Mouse (Mus musculus): ENCODE measurements around the gene Rnf213.

- no peak for TF ChIP-seq POLR2A (IDR thresholded peaks at IDR 0.05; ENCODE audit: insufficient read length, low read depth)
- no peak for TF ChIP-seq E2F4 (IDR thresholded peaks at IDR 0.05; ENCODE audit: insufficient read depth)
- TF ChIP-seq USF1 (IDR thresholded peaks at IDR 0.05; ENCODE audit: low read depth) = no peak
- TF ChIP-seq SRF (IDR thresholded peaks at IDR 0.05; ENCODE audit: control insufficient read depth, insufficient read length, low read depth) = no peak
- no peak for TF ChIP-seq MAX (IDR thresholded peaks at IDR 0.05; ENCODE audit: low read depth)
- TF ChIP-seq CEBPB (IDR thresholded peaks at IDR 0.05; ENCODE audit: insufficient read depth, poor library complexity, severe bottlenecking) = no peak
- TF ChIP-seq POLR2AphosphoS2 (IDR thresholded peaks at IDR 0.05; ENCODE audit: insufficient read length, low read depth) = no peak
- TF ChIP-seq MYOG (IDR thresholded peaks at IDR 0.05; ENCODE audit: control insufficient read depth in 1 of 3, insufficient read depth in 1 of 3, insufficient read length in 2 of 3, low read depth in 2 of 3) = no peak
- no peak for TF ChIP-seq MYOD1 (IDR thresholded peaks at IDR 0.05; ENCODE audit: control insufficient read depth in 1 of 3, insufficient read length in 2 of 3, low read depth in 2 of 3)
- no peak for TF ChIP-seq TCF12 (IDR thresholded peaks at IDR 0.05; ENCODE audit: insufficient read depth, poor library complexity, severe bottlenecking)
Observed at GRCm38 (mm10) chr11:119377326-119377725, 15.6 kb upstream of the Rnf213 start.
